Mouse (Mus musculus): ENCODE results near the gene Sult2a7. TPM values are rescaled to one million over a fixed set of nuclear protein-coding genes. Genes with fewer than 3 reads are reported as not detected.

The Sult2a7 gene
- total RNA-seq (2023): not detected in 4 replicates

GRCm38 (mm10) chr7:14494130-14494529 is at the start of gene Sult2a7:
Gene Sult2a7 (minus strand): TSS chr7:14494230.

DNA sequence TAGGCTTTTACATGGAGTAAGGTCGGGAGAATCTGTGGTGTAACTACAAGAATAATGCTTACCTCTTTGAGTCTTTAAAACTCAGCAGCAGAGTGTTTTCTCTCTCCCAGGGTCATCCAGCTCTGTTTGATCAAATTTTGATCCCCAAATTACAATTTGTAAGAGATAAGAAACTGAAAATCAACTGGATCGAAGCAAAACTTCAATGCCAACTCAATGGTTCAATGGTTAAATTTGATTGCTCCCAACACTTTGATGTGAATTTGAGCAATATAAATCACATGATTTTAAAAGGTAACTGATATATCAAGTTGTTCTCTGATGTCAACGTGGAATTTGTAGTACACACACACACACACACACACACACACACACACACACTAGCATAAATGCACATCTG is 47.5 kb downstream of the Sult2a7 start, which contains the start of gene Sult2a8:
Gene Sult2a8, minus strand, starts transcription at position 236 of the 400 bp plus-strand sequence.

Other genes with a start within 250 kb of the Sult2a7 start
- not detected in 4 replicates for gene Sult2a6, start 239.4 kb downstream of the Sult2a7 start, total RNA-seq (2023)
- not detected in 4 replicates for gene Obox8, start 160.7 kb downstream of the Sult2a7 start, total RNA-seq (2023)
- gene Sult2a8, start 47.5 kb downstream of the Sult2a7 start, total RNA-seq (2023): not detected in 4 replicates
- gene Vmn1r90, start 69.3 kb upstream of the Sult2a7 start, total RNA-seq (2023): not detected in 4 replicates
- not detected in 4 replicates for gene Obox7, start 165.3 kb upstream of the Sult2a7 start, total RNA-seq (2023)